Mouse (Mus musculus) hindbrain, embryonic 14.5 days (tissue): ENCODE data around the gene Arhgef6. TPM values are rescaled to one million over a fixed set of nuclear protein-coding genes. Genes with fewer than 3 reads are reported as not detected.

Experiments used
- ATAC-seq: fragments of 200-750 bp; cut with Nextera tagmentation; 2 replicates; pipeline ENCODE4 v1.8.0; 2017; ENCODE audit warnings: moderate number of reproducible peaks, mild to moderate bottlenecking, moderate TSS enrichment, moderate library complexity; ENCODE audit not compliant: low FRiP score
- DNase-seq: peaks from one replicate; pipeline ENCODE4 v3.0.0-alpha.2; 2015; ENCODE audit warnings: low spot score
- H3K27ac ChIP-seq: fragments of 300-500 bp; sonication (generic); 2 replicates; pipeline ENCODE4 v1.5.1; 2014; ENCODE audit warnings: mild to moderate bottlenecking, moderate library complexity
- H3K27me3 ChIP-seq: fragments of 300-500 bp; sonication (generic); 2 replicates; pipeline ENCODE4 v1.6.1; 2014; ENCODE audit warnings: mild to moderate bottlenecking, low read length, mixed read lengths; ENCODE audit not compliant: control insufficient read depth, insufficient read depth
- H3K36me3 ChIP-seq: fragments of 300-500 bp; sonication (generic); replicated peaks from 2 replicates; pipeline ENCODE4 v1.6.1; 2014; ENCODE audit not compliant: control insufficient read depth, insufficient read depth
- H3K4me1 ChIP-seq: fragments of 300-500 bp; sonication (generic); replicated peaks from 2 replicates; pipeline ENCODE4 v1.6.1; 2014; ENCODE audit warnings: antibody characterized with exemption, low read length, mixed read lengths; ENCODE audit not compliant: control insufficient read depth, insufficient read depth
- H3K4me2 ChIP-seq: fragments of 300-500 bp; sonication (generic); replicated peaks from 2 replicates; pipeline ENCODE4 v1.6.1; 2014; ENCODE audit warnings: mild to moderate bottlenecking, moderate library complexity
- H3K4me3 ChIP-seq: fragments of 300-500 bp; sonication (generic); replicated peaks from 2 replicates; pipeline ENCODE4 v1.5.1; 2014; ENCODE audit warnings: mild to moderate bottlenecking, low read length
- H3K9ac ChIP-seq: fragments of 300-500 bp; sonication (generic); 2 replicates; pipeline ENCODE4 v1.6.1; 2014
- H3K9me3 ChIP-seq: fragments of 300-500 bp; sonication (generic); 2 replicates; pipeline ENCODE4 v1.6.1; 2016; ENCODE audit warnings: low read length; ENCODE audit not compliant: control insufficient read depth
- WGBS: fragments of 180-500 bp; shearing (Covaris S2); extraction: QIAGEN DNeasy Blood & Tissue Kit; methylation state at CpG from one replicate; pipeline ENCODE4 v1.1.7; 2014; 5-methylcytosine and 5-hydroxymethylcytosine counted together
- polyA plus RNA-seq: library from polyadenylated mRNA; unstranded; fragments of >200 nt; fragmentation: Nextera tagmentation; extraction: Ambion mirVana; gene quantifications from 2 replicates; pipeline ENCODE4 v1.2.1, GENCODE M21; 2014

Gene Arhgef6
- polyA plus RNA-seq, 1 experiment from 2014 or later = 8.8 TPM

DNA sequence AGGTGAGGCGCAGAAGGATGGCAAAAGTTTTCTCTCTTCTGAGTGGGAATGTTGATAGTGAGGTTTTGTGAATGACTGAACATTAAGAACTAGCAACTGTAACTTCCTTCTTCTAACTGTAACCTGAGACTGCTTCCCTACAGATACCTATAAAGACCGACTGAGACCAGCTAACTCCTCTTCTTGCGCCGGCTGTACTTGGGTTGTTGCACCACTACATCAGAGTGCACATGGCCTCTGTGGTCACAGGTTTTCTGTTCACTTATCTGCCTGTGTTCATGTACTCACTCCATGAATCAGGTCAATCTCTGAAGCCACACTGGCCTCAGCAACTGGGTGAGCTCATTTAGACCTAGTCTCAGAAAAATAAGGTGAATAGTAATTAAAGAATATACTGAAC lies 75.0 kb downstream of the Arhgef6 start:
- Histone ChIP-seq H3K9me3 (no peaks in the 10 kb centered on the region), H3K36me3 (no peaks in the 10 kb centered on the region), H3K4me1 (no peaks in the 10 kb centered on the region), H3K27ac (no peak overlapping the region), H3K4me3 (no peak overlapping the region), H3K4me2 (no peak overlapping the region), H3K9ac (no peak overlapping the region), H3K27me3 (no peaks in the 10 kb centered on the region)
- DNase-seq (no peak), ATAC-seq (no peak)
- 85% methylated on average over 4 of the region's 4 CpGs for WGBS

DNA sequence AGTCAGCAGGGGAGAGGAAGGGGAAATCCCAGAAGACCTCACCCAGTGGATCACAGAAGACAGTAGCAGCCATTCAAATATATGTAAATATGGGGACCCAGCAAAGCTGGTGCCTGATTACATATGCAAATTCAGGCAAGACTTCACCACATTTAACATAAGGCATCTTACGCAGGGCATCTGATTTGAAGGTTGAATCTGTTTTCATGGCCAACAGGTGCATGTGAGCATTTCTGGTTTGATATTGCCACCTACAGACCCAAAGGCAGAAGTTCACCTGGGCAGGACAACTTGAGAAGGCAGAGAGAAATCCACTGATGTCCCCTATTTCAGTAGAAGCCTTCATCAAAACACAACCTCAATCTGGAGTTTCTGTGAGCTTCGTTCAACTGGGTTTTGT lies 77.8 kb downstream of the Arhgef6 start:
- 47% methylated on average over 2 of the region's 2 CpGs for WGBS
- Histone ChIP-seq H3K4me3 (no peak overlapping the region), H3K9me3 (no peaks in the 10 kb centered on the region), H3K4me2 (no peak overlapping the region), H3K27ac (no peak overlapping the region), H3K4me1 (no peaks in the 10 kb centered on the region), H3K36me3 (no peaks in the 10 kb centered on the region), H3K27me3 (no peaks in the 10 kb centered on the region), H3K9ac (no peak overlapping the region)
- ATAC-seq = no peak; the same call in 1 of the 2 replicates
- peak; percentile 29 for DNase-seq

DNA sequence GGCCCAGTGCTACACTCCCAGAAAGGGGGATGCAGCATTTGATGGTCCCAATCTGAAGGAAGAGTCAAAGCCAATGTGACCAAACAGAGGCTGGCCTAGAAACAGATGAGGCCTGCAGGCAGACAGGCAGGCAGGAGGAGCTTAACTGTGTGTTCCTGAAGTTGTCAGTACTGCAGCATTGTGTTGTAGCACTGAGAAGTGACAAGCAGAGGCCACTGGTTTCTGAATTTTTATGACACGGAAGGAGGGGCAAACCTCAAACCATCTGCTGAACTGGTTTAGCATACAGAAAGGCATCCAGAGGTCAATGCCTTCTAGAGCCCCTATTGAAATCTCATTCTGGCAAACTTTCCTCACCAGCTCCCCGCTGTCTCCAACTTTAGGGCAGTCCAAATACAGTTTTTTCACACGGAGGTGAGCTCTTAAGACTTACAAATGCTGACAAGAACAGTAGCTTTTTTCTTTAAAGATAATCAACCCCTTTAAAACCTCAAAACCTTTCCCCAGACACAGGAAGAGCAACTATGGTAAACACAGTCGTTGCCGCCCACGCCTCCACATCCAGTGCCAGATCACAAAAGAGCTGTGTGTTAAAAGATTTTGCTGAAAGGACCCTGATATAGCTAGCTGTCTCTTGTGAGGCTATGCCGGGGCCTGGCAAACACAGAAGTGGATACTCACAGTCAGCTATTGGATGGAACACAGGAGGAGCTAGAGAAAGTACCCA lies 85.0 kb downstream of the Arhgef6 start:
- Histone ChIP-seq H3K9me3 (no peaks in the 10 kb centered on the region), H3K4me3 (no peak overlapping the region), H3K9ac (no peak overlapping the region), H3K27me3 (no peaks in the 10 kb centered on the region), H3K36me3 (no peaks in the 10 kb centered on the region), H3K27ac (no peak overlapping the region), H3K4me2 (no peak overlapping the region), H3K4me1 (no peaks in the 10 kb centered on the region)
- ATAC-seq = no peak
- WGBS = 63% methylated on average over 7 of the region's 7 CpGs
- DNase-seq = no peak

DNA sequence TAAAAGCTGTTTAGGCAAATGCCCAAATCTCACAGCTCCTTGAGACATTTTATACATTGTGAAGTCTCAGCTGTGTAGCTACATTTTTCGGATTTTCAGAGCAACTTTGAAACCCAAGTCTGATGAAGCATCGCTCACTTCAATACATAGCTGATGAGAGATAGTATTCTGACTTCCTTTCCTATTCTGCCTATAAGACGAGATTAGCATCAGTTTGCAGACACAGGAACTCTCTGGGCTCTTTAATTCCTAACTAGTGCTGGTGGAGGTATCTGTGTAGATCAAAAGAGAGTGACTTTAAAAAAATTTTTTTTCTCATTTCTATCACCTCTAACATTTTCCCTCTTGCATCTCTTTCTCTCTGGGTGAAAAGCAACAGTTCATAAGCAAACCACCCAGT lies 100.0 kb downstream of the Arhgef6 start:
- H3K36me3 ChIP-seq = no peaks in the 10 kb centered on the region
- no peak overlapping the region for H3K9ac ChIP-seq
- no peaks in the 10 kb centered on the region for H3K4me1 ChIP-seq
- no peaks in the 10 kb centered on the region for H3K27me3 ChIP-seq
- H3K4me2 ChIP-seq = no peak overlapping the region
- H3K27ac ChIP-seq = no peak overlapping the region
- ATAC-seq = no peak
- no peak overlapping the region for H3K4me3 ChIP-seq
- 71% methylated on average over 3 of the region's 3 CpGs for WGBS
- DNase-seq = no peak
- no peaks in the 10 kb centered on the region for H3K9me3 ChIP-seq

DNA sequence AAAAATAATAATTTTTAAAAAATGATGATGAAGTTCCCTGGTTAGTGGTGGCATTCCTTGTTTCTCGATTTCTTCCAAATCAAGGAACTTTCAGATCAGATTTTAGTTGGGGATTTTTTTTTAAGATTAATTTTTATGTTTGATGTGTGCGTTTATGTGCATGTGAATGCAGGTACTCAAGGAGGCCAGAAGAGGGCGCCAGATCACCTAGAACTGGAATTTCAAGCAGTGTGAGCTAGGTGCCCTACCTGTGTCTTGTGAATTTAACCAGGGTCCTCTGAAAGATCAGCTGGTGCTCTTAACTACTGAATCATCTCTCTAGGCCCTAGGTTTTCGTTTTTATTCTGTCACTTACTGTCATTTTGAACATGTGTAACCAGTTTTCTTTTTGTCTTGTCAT lies 102.5 kb downstream of the Arhgef6 start:
- DNase-seq (no peak), ATAC-seq (no peak)
- no peaks in the 10 kb centered on the region for H3K36me3 ChIP-seq
- H3K4me1 ChIP-seq = no peaks in the 10 kb centered on the region
- no peaks in the 10 kb centered on the region for H3K9me3 ChIP-seq
- H3K4me3 ChIP-seq = no peak overlapping the region
- no peak overlapping the region for H3K27ac ChIP-seq
- WGBS = 66% methylated on average over 4 of the region's 4 CpGs
- H3K4me2 ChIP-seq = no peak overlapping the region
- no peaks in the 10 kb centered on the region for H3K27me3 ChIP-seq
- H3K9ac ChIP-seq = no peak overlapping the region

DNA sequence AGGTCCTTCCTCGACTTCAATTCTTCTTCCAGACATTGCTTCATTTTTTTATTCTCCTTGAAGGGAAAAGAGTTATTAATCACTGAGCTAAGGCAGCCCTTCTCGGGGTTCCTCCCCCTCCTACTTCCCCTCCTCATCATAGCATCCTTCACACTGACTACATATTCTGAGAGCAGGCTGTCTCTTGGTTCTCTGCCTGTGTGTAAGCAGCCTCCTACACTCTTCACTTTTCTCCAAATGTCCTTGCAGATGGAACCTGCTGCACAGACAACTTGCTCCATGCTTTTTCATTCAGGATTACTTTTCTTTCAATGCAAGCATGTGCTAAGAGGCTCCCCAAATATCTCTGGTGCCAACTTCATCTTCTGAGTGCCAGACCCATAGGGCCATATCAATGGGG lies 104.9 kb downstream of the Arhgef6 start:
- H3K4me3 ChIP-seq = no peak overlapping the region
- H3K36me3 ChIP-seq = no peaks in the 10 kb centered on the region
- no peak overlapping the region for H3K9ac ChIP-seq
- ATAC-seq = no peak
- WGBS = 83% methylated on average over 2 of the region's 2 CpGs
- H3K9me3 ChIP-seq = no peaks in the 10 kb centered on the region
- no peak overlapping the region for H3K4me2 ChIP-seq
- no peaks in the 10 kb centered on the region for H3K27me3 ChIP-seq
- no peak overlapping the region for H3K27ac ChIP-seq
- no peaks in the 10 kb centered on the region for H3K4me1 ChIP-seq
- no peak for DNase-seq

DNA sequence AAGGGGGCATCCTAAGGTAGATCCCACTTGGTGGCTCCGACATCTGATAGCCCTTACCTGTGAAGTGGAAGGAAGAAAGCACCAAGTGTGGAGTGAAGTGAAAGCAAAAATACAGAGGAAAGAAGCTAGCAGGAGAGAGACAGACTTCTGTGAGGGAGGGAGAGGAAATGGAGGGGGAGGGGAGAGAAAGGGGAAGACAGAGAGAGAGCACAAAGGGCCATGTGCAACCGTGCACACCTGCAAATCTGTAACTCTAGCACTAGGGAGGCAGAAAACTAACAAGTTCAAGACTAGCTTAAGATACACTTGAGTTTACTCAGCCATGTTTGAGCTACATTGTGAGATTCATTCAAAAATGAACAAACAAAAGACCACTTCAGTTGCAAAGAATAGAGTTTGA lies 110.4 kb downstream of the Arhgef6 start:
- no peak overlapping the region for H3K4me2 ChIP-seq
- ATAC-seq (no peak), DNase-seq (no peak)
- no peak overlapping the region for H3K9ac ChIP-seq
- H3K4me1 ChIP-seq = no peaks in the 10 kb centered on the region
- no peaks in the 10 kb centered on the region for H3K27me3 ChIP-seq
- no peaks in the 10 kb centered on the region for H3K36me3 ChIP-seq
- H3K4me3 ChIP-seq = no peak overlapping the region
- no peaks in the 10 kb centered on the region for H3K9me3 ChIP-seq
- H3K27ac ChIP-seq = no peak overlapping the region
- 73% methylated on average over 2 of the region's 2 CpGs for WGBS

DNA sequence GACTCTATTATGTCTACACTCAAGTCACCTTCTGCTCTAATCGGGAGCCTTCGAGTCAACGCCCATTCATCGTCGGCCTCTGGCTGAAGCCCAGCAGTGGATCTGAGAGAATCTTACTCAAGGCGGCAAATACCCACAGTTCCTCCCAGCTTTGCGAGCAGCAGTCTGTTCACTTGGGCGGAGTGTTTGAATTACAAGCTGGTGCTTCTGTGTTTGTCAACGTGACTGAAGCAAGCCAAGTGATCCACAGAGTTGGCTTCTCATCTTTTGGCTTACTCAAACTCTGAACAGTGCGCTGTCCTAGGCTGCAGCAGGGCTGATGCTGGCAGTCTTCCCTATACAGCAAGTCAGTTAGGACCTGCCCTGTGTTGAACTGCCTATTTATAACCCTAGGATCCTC lies 115.2 kb downstream of the Arhgef6 start:
- no peaks in the 10 kb centered on the region for H3K9me3 ChIP-seq
- H3K4me1 ChIP-seq = no peaks in the 10 kb centered on the region
- DNase-seq (no peak), ATAC-seq (no peak)
- no peaks in the 10 kb centered on the region for H3K27me3 ChIP-seq
- no peak overlapping the region for H3K27ac ChIP-seq
- H3K36me3 ChIP-seq = no peaks in the 10 kb centered on the region
- WGBS = 86% methylated on average over 10 of the region's 10 CpGs
- H3K4me2 ChIP-seq = no peak overlapping the region
- H3K4me3 ChIP-seq = no peak overlapping the region
- H3K9ac ChIP-seq = no peak overlapping the region

DNA sequence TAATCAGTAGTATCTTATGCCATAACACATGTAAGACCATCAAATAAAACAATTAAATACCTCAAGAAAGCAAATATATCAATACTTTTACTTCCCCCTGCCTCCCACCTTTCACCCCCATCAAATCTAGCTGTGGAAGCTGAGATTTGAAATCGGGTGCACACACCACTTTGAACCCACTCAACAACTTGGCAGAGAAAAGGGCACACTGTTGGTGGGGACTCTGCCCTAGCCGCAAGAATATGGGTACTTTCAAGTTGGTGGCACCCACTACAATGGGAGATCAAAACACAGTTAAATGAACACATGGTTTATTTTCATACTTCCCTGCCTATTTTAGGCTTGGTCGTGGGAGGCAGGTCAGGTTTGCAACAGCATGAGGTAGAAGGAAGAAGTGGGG lies 116.6 kb downstream of the Arhgef6 start:
- Histone ChIP-seq H3K4me3 (no peak overlapping the region), H3K4me1 (no peaks in the 10 kb centered on the region), H3K9ac (no peak overlapping the region), H3K9me3 (no peaks in the 10 kb centered on the region), H3K36me3 (no peaks in the 10 kb centered on the region), H3K27me3 (no peaks in the 10 kb centered on the region), H3K4me2 (no peak overlapping the region), H3K27ac (no peak overlapping the region)
- WGBS = 90% methylated on average over 3 of the region's 3 CpGs
- DNase-seq = no peak
- no peak for ATAC-seq

DNA sequence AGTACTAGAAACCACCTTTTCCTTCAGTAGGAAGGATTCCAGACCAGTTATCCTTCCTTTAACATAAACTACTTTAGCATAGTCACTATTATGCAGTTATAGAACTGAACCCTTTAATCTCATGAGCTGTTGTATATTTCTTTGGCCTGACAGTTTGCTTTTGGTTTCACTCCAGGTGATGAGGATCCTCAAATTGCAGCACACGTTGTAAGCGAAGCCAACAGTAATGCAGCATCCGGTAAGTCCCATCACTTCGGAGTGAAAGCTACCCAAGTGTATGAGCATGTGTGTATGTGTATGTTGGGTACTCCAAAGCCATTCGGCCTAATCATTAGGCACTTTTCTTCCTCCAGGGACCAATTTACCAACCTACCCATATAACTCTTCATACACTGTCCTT lies 119.0 kb downstream of the Arhgef6 start:
- Histone ChIP-seq H3K4me3 (no peak overlapping the region), H3K9ac (no peak overlapping the region), H3K9me3 (no peaks in the 10 kb centered on the region), H3K36me3 (no peaks in the 10 kb centered on the region), H3K4me1 (no peaks in the 10 kb centered on the region), H3K27me3 (no peaks in the 10 kb centered on the region), H3K4me2 (no peak overlapping the region), H3K27ac (no peak overlapping the region)
- WGBS = 74% methylated on average over 5 of the region's 5 CpGs
- no peak for ATAC-seq
- DNase-seq = no peak
